Mouse (Mus musculus) forebrain, embryonic 11.5 days (tissue): Measurements from ENCODE around the gene Klf15. TPM values are rescaled to one million over a fixed set of nuclear protein-coding genes. Genes with fewer than 3 reads are reported as not detected.
A peak's percentile ranks its signal among the peaks of the same experiment; 100 is the strongest.

ENCODE experiments used
- ATAC-seq: fragments of 200-750 bp; cut with Nextera tagmentation; replicated peaks from 2 replicates; pipeline ENCODE4 v1.8.0; 2017; ENCODE audit warnings: moderate TSS enrichment; ENCODE audit not compliant: low FRiP score
- DNase-seq: peaks from one replicate; pipeline ENCODE4 v3.0.0-alpha.2; 2017; ENCODE audit warnings: low spot score
- H3K27ac ChIP-seq: fragments of 300-500 bp; sonication (generic); 2 replicates; pipeline ENCODE4 v1.5.1; 2014; ENCODE audit warnings: low read depth, low read length
- H3K27me3 ChIP-seq: fragments of 300-500 bp; sonication (generic); 2 replicates; pipeline ENCODE4 v1.6.1; 2014; ENCODE audit warnings: mild to moderate bottlenecking, low read length, mixed read lengths; ENCODE audit not compliant: control insufficient read depth, insufficient read depth
- H3K36me3 ChIP-seq: fragments of 300-500 bp; sonication (generic); 2 replicates; pipeline ENCODE4 v1.6.1; 2014; ENCODE audit warnings: mild to moderate bottlenecking, low read length, moderate library complexity, mixed read lengths; ENCODE audit not compliant: control insufficient read depth, insufficient read depth
- H3K4me1 ChIP-seq: fragments of 300-500 bp; sonication (generic); replicated peaks from 2 replicates; pipeline ENCODE4 v1.6.1; 2014; ENCODE audit warnings: low read length, mixed read lengths; ENCODE audit not compliant: control insufficient read depth, insufficient read depth
- H3K4me2 ChIP-seq: fragments of 300-500 bp; sonication (generic); 2 replicates; pipeline ENCODE4 v1.6.1; 2014; ENCODE audit warnings: low read depth, mild to moderate bottlenecking, low read length, moderate library complexity, mixed read lengths; ENCODE audit not compliant: severe bottlenecking
- H3K4me3 ChIP-seq: fragments of 300-500 bp; sonication (generic); 2 replicates; pipeline ENCODE4 v1.5.1; 2014; ENCODE audit warnings: low read depth, low read length
- H3K9ac ChIP-seq: fragments of 300-500 bp; sonication (generic); 2 replicates; pipeline ENCODE4 v1.6.1; 2014; ENCODE audit warnings: low read length
- H3K9me3 ChIP-seq: fragments of 300-500 bp; sonication (generic); 2 replicates; pipeline ENCODE4 v1.6.1; 2016; ENCODE audit warnings: low read length, mixed read lengths; ENCODE audit not compliant: control insufficient read depth
- WGBS: fragments of 180-500 bp; shearing (Covaris S2); extraction: QIAGEN DNeasy Blood & Tissue Kit; methylation state at CpG from one replicate; pipeline ENCODE4 v1.1.7; 2014; 5-methylcytosine and 5-hydroxymethylcytosine counted together
- polyA plus RNA-seq: library from polyadenylated mRNA; unstranded; fragments of >200 nt; fragmentation: Nextera tagmentation; extraction: Ambion mirVana; gene quantifications from 2 replicates; pipeline ENCODE4 v1.2.1, GENCODE M21; 2014

Gene Klf15
- polyA plus RNA-seq, 1 experiment from 2014 or later = 3.0 TPM

DNA sequence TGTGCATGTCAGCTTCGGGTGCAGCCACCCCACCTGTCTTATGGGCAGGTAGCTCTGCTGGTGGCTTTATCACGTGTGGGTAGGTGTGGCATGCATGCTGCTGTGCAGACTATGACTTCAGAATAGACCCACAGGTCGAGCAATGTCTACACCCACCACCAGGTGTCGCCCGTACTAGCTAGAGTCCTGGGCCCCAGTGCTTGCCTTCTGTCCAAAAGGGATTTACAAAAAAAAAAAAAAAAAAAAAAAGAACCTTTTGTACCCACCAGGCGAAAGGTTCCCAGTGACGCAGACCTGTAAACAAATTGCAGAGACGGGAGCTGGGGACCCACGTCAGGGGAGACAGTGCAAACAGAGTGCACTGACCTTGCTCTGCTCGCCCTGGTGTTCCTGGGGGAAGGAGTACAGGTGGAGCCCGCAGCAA, 27.2 kb upstream of the Klf15 start:
- Histone ChIP-seq H3K4me3 (no peak overlapping the region), H3K36me3 (no peaks in the 10 kb centered on the region), H3K27ac (no peak overlapping the region), H3K27me3 (no peaks in the 10 kb centered on the region), H3K9ac (no peak overlapping the region), H3K9me3 (no peaks in the 10 kb centered on the region), H3K4me1 (0 out of 2 replicates have a peak, but pooled peaks cover 2% of the 10 kb centered on the region), H3K4me2 (no peak overlapping the region)
- 12% methylated on average over 11 of the region's 11 CpGs for WGBS
- DNase-seq = peak; percentile 89
- peak; percentile 75 for ATAC-seq

DNA sequence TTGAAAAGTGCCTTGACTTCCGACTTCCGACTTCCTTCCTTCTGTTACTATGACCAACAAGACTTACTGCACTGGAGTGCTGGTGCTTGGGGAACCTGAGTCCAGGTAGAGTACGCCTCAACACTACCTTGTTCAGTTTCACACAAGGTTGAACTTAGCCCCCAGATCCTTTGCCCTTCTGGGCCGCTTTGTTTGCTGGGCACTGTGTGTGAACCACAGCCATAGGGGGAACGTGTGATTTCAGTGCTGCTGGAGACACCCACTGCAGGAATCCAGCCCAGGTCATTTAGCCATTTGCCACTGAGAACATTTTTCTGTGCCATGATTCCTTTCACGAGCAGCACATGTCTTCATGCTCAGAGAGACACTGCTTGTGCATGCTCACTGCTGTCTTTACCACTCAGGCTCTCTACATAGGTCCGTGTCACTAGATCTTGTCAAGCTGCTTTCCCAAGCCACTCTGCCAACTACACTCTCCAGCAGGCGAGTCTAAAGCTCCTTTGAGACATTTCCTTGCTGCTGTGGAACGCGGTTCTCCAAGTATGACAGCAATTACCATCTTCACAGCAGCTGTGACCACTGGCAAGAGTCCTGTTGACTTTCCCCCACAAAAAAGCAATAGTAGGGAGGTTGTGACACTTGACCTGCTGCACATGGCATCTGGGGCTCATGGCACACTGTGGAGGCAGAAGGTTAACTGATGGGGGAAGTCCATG, 26.0 kb upstream of the Klf15 start:
- no peak for DNase-seq
- 88% methylated on average over 10 of the region's 10 CpGs for WGBS
- no peaks in the 10 kb centered on the region for H3K36me3 ChIP-seq

DNA sequence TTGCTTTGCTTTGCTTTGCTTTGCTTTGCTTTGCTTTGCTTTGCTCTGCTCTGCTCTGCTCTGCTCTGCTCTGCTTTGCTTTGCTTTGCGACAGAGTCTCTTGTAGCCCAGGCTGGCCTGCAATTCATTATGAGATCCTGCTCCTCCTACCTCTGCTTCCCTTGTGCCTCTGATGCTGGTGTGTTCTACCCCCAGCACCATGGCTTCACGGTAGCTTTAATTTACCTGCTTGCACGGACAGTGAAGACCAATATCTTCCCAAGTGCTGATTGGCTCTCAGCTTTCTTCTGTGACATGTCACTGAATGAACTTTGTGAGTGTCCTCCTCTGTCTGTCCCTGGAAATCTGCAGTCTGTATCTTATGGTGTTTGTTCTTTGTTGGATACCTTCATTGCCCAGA, 25.3 kb upstream of the Klf15 start:
- no peak for ATAC-seq
- Histone ChIP-seq H3K4me3 (no peak overlapping the region), H3K36me3 (no peaks in the 10 kb centered on the region), H3K4me1 (0 out of 2 replicates have a peak, but pooled peaks cover 2% of the 10 kb centered on the region), H3K4me2 (no peak overlapping the region), H3K27me3 (no peaks in the 10 kb centered on the region), H3K27ac (no peak overlapping the region), H3K9ac (no peak overlapping the region), H3K9me3 (no peaks in the 10 kb centered on the region)
- 94% methylated on average over 3 of the region's 3 CpGs for WGBS
- no peak for DNase-seq

More for the DNA sequence above, 26.0 kb upstream of the Klf15 start:
- no peak overlapping the region for H3K4me3 ChIP-seq
- H3K27me3 ChIP-seq = no peaks in the 10 kb centered on the region
- no peak overlapping the region for H3K4me2 ChIP-seq
- H3K9ac ChIP-seq = no peak overlapping the region
- H3K9me3 ChIP-seq = no peaks in the 10 kb centered on the region
- 0 out of 2 replicates have a peak, but pooled peaks cover 2% of the 10 kb centered on the region for H3K4me1 ChIP-seq
- no peak for ATAC-seq
- H3K27ac ChIP-seq = no peak overlapping the region

DNA sequence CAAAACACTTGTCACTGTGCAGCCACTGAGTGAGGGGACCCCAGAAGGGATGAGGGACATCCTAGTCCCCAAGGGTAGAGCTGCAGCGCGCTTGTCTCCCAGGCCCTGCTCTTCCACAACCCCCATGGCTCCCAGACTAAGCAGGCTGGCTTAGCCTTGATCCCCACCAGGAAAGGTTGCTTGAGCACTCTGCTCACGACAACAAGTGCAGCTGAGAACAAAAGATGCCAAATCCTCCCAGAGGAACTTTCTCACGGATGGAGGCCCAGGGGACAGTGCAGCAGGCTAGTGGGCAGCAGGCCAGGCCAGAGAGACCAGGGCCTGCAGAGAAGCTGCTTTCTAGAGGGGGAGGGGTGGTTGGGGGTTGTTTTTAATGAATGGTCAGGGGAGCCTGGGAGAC, 15.5 kb upstream of the Klf15 start:
- DNase-seq (no peak), ATAC-seq (peak; percentile 51)
- H3K27me3 ChIP-seq = no peaks in the 10 kb centered on the region
- no peak overlapping the region for H3K9ac ChIP-seq
- 26% methylated on average over 4 of the region's 4 CpGs for WGBS
- no peak overlapping the region for H3K27ac ChIP-seq
- no peaks in the 10 kb centered on the region for H3K9me3 ChIP-seq
- H3K4me1 ChIP-seq = 0 out of 2 replicates have a peak, but pooled peaks cover 2% of the 10 kb centered on the region
- no peak overlapping the region for H3K4me2 ChIP-seq
- H3K36me3 ChIP-seq = no peaks in the 10 kb centered on the region
- no peak overlapping the region for H3K4me3 ChIP-seq

DNA sequence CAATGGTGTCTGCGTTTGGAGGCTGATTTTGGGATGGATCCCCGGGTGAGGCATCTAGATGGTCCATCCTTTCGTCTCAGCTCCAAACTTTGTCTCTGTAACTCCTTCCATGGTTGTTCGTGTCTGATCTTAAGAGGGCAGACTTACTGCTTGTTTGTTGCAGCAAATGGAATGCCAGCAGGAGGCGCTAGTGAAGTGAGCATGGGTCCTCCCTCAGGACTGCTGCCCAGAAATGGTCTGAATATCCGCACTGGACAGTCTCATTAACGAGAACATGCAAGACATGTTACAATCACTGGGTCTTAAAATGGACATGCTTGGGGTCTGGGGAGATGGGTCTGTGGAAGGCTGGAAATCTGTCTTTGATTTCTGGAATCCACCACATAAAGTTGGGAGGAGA, 12.2 kb upstream of the Klf15 start:
- Histone ChIP-seq H3K9ac (no peak overlapping the region), H3K4me1 (0 out of 2 replicates have a peak, but pooled peaks cover 2% of the 10 kb centered on the region), H3K27me3 (no peaks in the 10 kb centered on the region), H3K36me3 (no peaks in the 10 kb centered on the region), H3K9me3 (no peaks in the 10 kb centered on the region), H3K4me2 (no peak overlapping the region), H3K4me3 (no peak overlapping the region), H3K27ac (no peak overlapping the region)
- WGBS = 31% methylated on average over 7 of the region's 7 CpGs
- ATAC-seq (0 out of 2 replicates have a peak, but pooled peaks have one; percentile 21), DNase-seq (peak; percentile 76)

DNA sequence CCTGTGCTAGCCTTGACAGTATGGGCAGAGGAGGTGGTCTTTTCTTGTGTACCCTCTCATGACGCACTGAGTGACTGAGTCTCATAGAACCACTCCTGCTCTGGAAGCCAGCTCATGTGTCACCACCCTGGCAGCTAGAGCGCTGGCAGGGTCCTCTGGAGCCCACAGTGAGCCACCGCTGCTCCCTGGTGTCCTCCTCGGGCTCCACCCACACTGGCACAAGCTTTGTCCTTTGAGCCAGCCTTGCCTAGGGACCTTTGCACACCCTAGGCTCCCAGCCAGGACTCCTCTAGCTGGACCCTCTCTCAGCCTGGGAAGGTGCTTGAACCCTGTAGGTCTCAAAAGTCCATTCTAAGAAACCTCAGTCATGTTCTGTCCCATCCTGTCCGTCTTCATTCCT, 11.7 kb upstream of the Klf15 start:
- Histone ChIP-seq H3K4me3 (no peak overlapping the region), H3K4me2 (no peak overlapping the region), H3K36me3 (no peaks in the 10 kb centered on the region), H3K9ac (no peak overlapping the region), H3K9me3 (no peaks in the 10 kb centered on the region), H3K4me1 (0 out of 2 replicates have a peak, but pooled peaks cover 2% of the 10 kb centered on the region), H3K27me3 (no peaks in the 10 kb centered on the region), H3K27ac (no peak overlapping the region)
- 71% methylated on average over 5 of the region's 5 CpGs for WGBS
- ATAC-seq (no peak), DNase-seq (no peak)

DNA sequence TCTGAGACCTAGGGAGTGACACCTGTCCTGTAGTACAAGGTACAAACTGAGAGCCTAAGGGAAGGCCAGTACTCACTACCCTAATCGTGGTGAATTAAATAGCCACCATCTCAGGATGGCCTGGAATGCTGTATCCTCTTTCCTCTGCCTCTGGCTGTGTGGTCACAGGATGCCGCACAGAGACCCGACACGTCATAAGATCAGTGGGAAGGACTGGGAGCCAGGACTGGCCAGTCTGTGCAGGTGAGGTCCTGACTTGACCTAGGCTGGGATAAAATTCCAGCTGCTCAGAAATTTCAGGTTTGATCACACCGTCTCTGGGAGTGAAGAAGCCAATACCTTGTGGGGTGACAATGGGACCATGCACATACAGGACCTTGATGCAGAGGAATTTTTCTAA, 10.9 kb upstream of the Klf15 start:
- Histone ChIP-seq H3K4me2 (no peak overlapping the region), H3K9me3 (no peaks in the 10 kb centered on the region), H3K36me3 (no peaks in the 10 kb centered on the region), H3K4me3 (no peak overlapping the region), H3K4me1 (0 out of 2 replicates have a peak, but pooled peaks cover 2% of the 10 kb centered on the region), H3K27me3 (no peaks in the 10 kb centered on the region), H3K27ac (no peak overlapping the region), H3K9ac (no peak overlapping the region)
- ATAC-seq = no peak
- WGBS = 90% methylated on average over 5 of the region's 5 CpGs
- DNase-seq = no peak

DNA sequence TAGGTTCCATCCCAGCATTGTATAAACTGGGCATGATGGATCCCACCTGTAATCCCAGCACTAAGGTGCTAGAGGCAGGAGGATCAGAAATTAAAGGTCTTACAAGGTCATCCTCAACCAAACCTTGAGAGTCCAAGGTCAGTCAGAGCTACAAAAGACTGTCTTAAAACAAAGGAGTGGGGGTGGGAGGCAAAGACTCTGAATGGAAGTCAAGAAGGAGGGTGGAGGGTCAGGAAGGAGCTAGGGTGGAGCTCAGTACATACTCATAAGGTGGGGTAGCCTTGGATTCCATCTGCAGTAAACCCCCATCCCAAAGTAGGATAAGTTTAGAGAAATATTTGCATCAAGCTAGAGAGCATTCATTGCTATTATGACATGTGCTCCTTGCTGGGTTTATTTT, 9.8 kb upstream of the Klf15 start:
- Histone ChIP-seq H3K9ac (no peak overlapping the region), H3K9me3 (no peaks in the 10 kb centered on the region), H3K27me3 (no peaks in the 10 kb centered on the region), H3K36me3 (no peaks in the 10 kb centered on the region), H3K4me2 (no peak overlapping the region), H3K27ac (no peak overlapping the region), H3K4me3 (no peak overlapping the region), H3K4me1 (no peaks in the 10 kb centered on the region)
- ATAC-seq (no peak), DNase-seq (no peak)

DNA sequence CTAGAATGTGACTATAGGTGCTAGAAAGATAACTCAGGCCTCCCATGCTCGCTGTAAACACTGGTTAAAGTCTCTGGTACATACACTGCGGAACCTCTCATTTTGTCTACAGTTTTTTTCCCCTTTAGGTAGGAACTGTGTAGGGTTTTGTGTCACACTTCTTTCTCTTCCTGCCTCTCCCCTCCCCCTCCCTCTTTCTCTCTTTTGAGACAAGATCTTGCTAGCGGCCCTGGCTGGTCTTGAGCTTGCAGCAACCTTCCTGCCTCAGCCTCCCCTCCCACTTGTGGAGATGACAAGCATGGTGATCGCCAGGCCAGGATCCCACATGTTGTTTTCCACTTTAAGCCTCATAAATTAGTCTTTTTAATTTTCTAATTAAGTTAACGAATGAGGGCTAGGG, 8.6 kb upstream of the Klf15 start:
- Histone ChIP-seq H3K27ac (no peak overlapping the region), H3K27me3 (no peaks in the 10 kb centered on the region), H3K4me1 (no peaks in the 10 kb centered on the region), H3K9me3 (no peaks in the 10 kb centered on the region), H3K36me3 (no peaks in the 10 kb centered on the region), H3K4me2 (no peak overlapping the region), H3K4me3 (no peak overlapping the region), H3K9ac (no peak overlapping the region)
- 79% methylated on average over 5 of the region's 5 CpGs for WGBS
- ATAC-seq = no peak
- no peak for DNase-seq
